Mouse (Mus musculus) CH12.LX (cell line): ENCODE measurements at regions not wholly inside any gene's neighbourhood (a gene's known extent, or its start where the extent isn't known, plus 50 kb on each side); places are given as distances from the start of the nearest gene placed in this dataset.

ENCODE experiments used
- DNase-seq: peaks from one replicate; pipeline ENCODE4 v3.0.0-alpha.2; 2013; ENCODE audit errors: extremely low read depth
- H3K27ac ChIP-seq: 2 replicates; pipeline ENCODE4 v1.5.1; 2012; ENCODE audit warnings: low read depth, mild to moderate bottlenecking, control low read depth, moderate library complexity; ENCODE audit not compliant: insufficient read depth
- H3K27me3 ChIP-seq: replicated peaks from 2 replicates; pipeline ENCODE3; 2012; ENCODE audit warnings: inconsistent platforms
- H3K36me3 ChIP-seq, 2 experiments: replicated peaks in 1 of 2; 2 replicates each; pipeline versions ENCODE3 to v1.6.1; 2012; ENCODE audit warnings: inconsistent platforms in 1 of 2, low read length in 1 of 2, mild to moderate bottlenecking in 1 of 2, mixed read lengths in 1 of 2, moderate library complexity in 1 of 2; ENCODE audit not compliant: control insufficient read depth in 1 of 2, insufficient read depth in 1 of 2
- H3K4me1 ChIP-seq, 2 experiments: 2 replicates each; pipeline ENCODE4 v1.6.1; 2012; ENCODE audit warnings: inconsistent platforms in 1 of 2, moderate library complexity in 1 of 2; ENCODE audit not compliant: insufficient read depth in 2 of 2, control insufficient read depth in 1 of 2
- H3K4me2 ChIP-seq: 2 replicates; pipeline ENCODE4 v1.6.1; 2012; ENCODE audit warnings: low read depth, mild to moderate bottlenecking, control low read depth; ENCODE audit not compliant: poor library complexity, insufficient read depth, severe bottlenecking
- H3K4me3 ChIP-seq, 3 experiments: fragments of 150-350 bp in 1 of 3; sonication (generic) in 1 of 3; replicated peaks in 1 of 3; 2 replicates each; pipeline versions ENCODE3 to v1.5.1; 2011 to 2012; ENCODE audit warnings: low read depth in 2 of 3, low read length in 2 of 3, mild to moderate bottlenecking in 2 of 3, moderate library complexity in 2 of 3, control low read depth in 1 of 3, improper control_type of control experiment in 1 of 3, inconsistent platforms in 1 of 3, mixed read lengths in 1 of 3; ENCODE audit not compliant: poor library complexity in 1 of 3
- H3K79me2 ChIP-seq: replicated peaks from 2 replicates; pipeline ENCODE4 v1.6.1; 2012; ENCODE audit warnings: mild to moderate bottlenecking, moderate library complexity; ENCODE audit not compliant: control insufficient read depth, poor library complexity, insufficient read depth, severe bottlenecking; ENCODE audit errors: extremely low read depth
- H3K9ac ChIP-seq: 2 replicates; pipeline ENCODE4 v1.6.1; 2012; ENCODE audit warnings: low read depth, mild to moderate bottlenecking, control low read depth, moderate library complexity; ENCODE audit not compliant: insufficient read depth
- H3K9me3 ChIP-seq: replicated peaks from 2 replicates; pipeline ENCODE3; 2012; ENCODE audit warnings: low read length, inconsistent platforms, mixed read lengths
- CHD1 ChIP-seq: IDR thresholded peaks from 2 replicates; pipeline ENCODE4 v1.6.1; 2012; ENCODE audit warnings: low read depth, low read length, improper control_type of control experiment, inconsistent platforms
- EP300 ChIP-seq: IDR thresholded peaks from 2 replicates; pipeline ENCODE4 v1.6.1; 2011; ENCODE audit warnings: low read length, improper control_type of control experiment
- IRF4 ChIP-seq: IDR thresholded peaks from 2 replicates; pipeline ENCODE4 v1.6.1; 2014; ENCODE audit warnings: low read depth, mild to moderate bottlenecking, inconsistent platforms, low read length, improper control_type of control experiment
- KAT2A ChIP-seq: IDR thresholded peaks from 2 replicates; pipeline ENCODE4 v1.6.1; 2012; ENCODE audit warnings: low read length, improper control_type of control experiment, inconsistent platforms; ENCODE audit not compliant: insufficient replicate concordance
- MAFK ChIP-seq: IDR thresholded peaks from 2 replicates; pipeline ENCODE4 v1.6.1; 2011; ENCODE audit warnings: low read length, improper control_type of control experiment; ENCODE audit not compliant: insufficient replicate concordance
- MXI1 ChIP-seq: IDR thresholded peaks from 2 replicates; pipeline ENCODE4 v1.6.1; 2011; ENCODE audit warnings: mild to moderate bottlenecking, low read depth, low read length, improper control_type of control experiment
- NELFE ChIP-seq: IDR thresholded peaks from 2 replicates; pipeline ENCODE4 v1.6.1; 2011; ENCODE audit warnings: low read depth, low read length, improper control_type of control experiment
- NRF1 ChIP-seq: IDR thresholded peaks from 2 replicates; pipeline ENCODE4 v1.6.1; 2014; ENCODE audit warnings: low read depth, mild to moderate bottlenecking, inconsistent platforms, low read length, improper control_type of control experiment, moderate library complexity
- PAX5 ChIP-seq: IDR thresholded peaks from 2 replicates; pipeline ENCODE4 v1.6.1; 2012; ENCODE audit warnings: low read length, inconsistent platforms, mixed read lengths
- POLR2A ChIP-seq: IDR thresholded peaks from 2 replicates; pipeline ENCODE4 v1.6.1; 2011; ENCODE audit warnings: low read depth, mild to moderate bottlenecking, improper control_type of control experiment, low read length
- RCOR1 ChIP-seq: conservative IDR thresholded peaks from 2 replicates; pipeline ENCODE4 v1.6.1; 2012; ENCODE audit warnings: low read depth, mild to moderate bottlenecking, inconsistent platforms, low read length, improper control_type of control experiment
- ZKSCAN1 ChIP-seq: IDR thresholded peaks from 2 replicates; pipeline ENCODE4 v1.6.1; 2012; ENCODE audit warnings: low read depth, inconsistent platforms, low read length, improper control_type of control experiment, borderline replicate concordance
- ZNF384 ChIP-seq: IDR thresholded peaks from 2 replicates; pipeline ENCODE4 v1.6.1; 2012; ENCODE audit warnings: low read depth, low read length, improper control_type of control experiment, inconsistent platforms
- dilution Hi-C: fragments of 300-500 bp; cut with MboI; formaldehyde crosslinking; loops from 2 replicates; pipeline ENCODE4 v1.14.3; 2020; ENCODE audit warnings: low sequenced_read_pairs; ENCODE audit not compliant: extremely low pct_unique_long_range_greater_than_20kb, extremely low pct_ligation_motif_present
- in situ Hi-C: fragments of 300-500 bp; cut with MboI; formaldehyde crosslinking; loops from 3 replicates; pipeline ENCODE4 v1.14.3; 2019; ENCODE audit warnings: low sequenced_read_pairs, low pct_ligation_motif_present, low pct_unique_long_range_greater_than_20kb, mixed read lengths

- no peak overlapping the region for H3K27ac ChIP-seq
- H3K4me2 ChIP-seq: no peak overlapping the region
- H3K36me3 ChIP-seq: no peaks in the 10 kb centered on the region
- H3K4me3 ChIP-seq: no peak overlapping the region
- in situ Hi-C loops (no loop called here), dilution Hi-C loops (no loop called here)
- no peaks in the 10 kb centered on the region for H3K79me2 ChIP-seq
- H3K27me3 ChIP-seq: no peaks in the 10 kb centered on the region
- DNase-seq: no peak
- no peaks in the 10 kb centered on the region; a peak in 1 of 4 replicates for H3K4me1 ChIP-seq
- H3K9ac ChIP-seq: no peak overlapping the region
- TF ChIP-seq ZKSCAN1: no peak
- TF ChIP-seq RCOR1: no peak
- no peak for TF ChIP-seq NELFE
- no peak for TF ChIP-seq MXI1
- TF ChIP-seq, all 38 proteins: peak for 0
- H3K9me3 ChIP-seq: no peaks in the 10 kb centered on the region
These were observed 177.8 kb upstream of the Acvr2a start for GRCm38 (mm10) chr2:48636108-48636507.

GRCm38 (mm10) chr2:48644114-48644513, 169.8 kb upstream of the Acvr2a start:
- H3K27ac ChIP-seq: no peak overlapping the region
- in situ Hi-C loops: no loop called here
- dilution Hi-C loops: no loop called here
- H3K27me3 ChIP-seq: no peaks in the 10 kb centered on the region
- no peaks in the 10 kb centered on the region; a peak in 1 of 4 replicates for H3K4me1 ChIP-seq
- DNase-seq: no peak
- no peak overlapping the region for H3K4me3 ChIP-seq
- no peak for TF ChIP-seq EP300
- no peak for TF ChIP-seq MAFK
- no peak for TF ChIP-seq RCOR1
- no peak for TF ChIP-seq KAT2A
- no peaks in the 10 kb centered on the region for H3K36me3 ChIP-seq
- H3K9me3 ChIP-seq: no peaks in the 10 kb centered on the region
- no peak overlapping the region for H3K9ac ChIP-seq
- no peaks in the 10 kb centered on the region for H3K79me2 ChIP-seq
- no peak overlapping the region for H3K4me2 ChIP-seq

GRCm38 (mm10) chr2:48650281-48650680, 163.6 kb upstream of the Acvr2a start:
- TF ChIP-seq POLR2A (no peak), PAX5 (no peak), ZNF384 (no peak), NELFE (no peak), IRF4 (no peak), NRF1 (no peak), CHD1 (no peak)
- Histone ChIP-seq H3K4me2 (no peak overlapping the region), H3K9ac (no peak overlapping the region), H3K79me2 (no peaks in the 10 kb centered on the region), H3K9me3 (no peaks in the 10 kb centered on the region), H3K27ac (no peak overlapping the region), H3K27me3 (no peaks in the 10 kb centered on the region), H3K4me1 (no peaks in the 10 kb centered on the region), H3K4me3 (no peak overlapping the region), H3K36me3 (no peaks in the 10 kb centered on the region)
- dilution Hi-C loops (no loop called here), in situ Hi-C loops (no loop called here)
- DNase-seq: no peak
